Mouse (Mus musculus): ENCODE measurements around the gene Ncoa3. TPM values are rescaled to one million over a fixed set of nuclear protein-coding genes. Genes with fewer than 3 reads are reported as not detected.

The Ncoa3 gene
- polyA plus RNA-seq, 1 experiment from 2014 or later: 14.7 TPM

- WGBS: 83% methylated on average over 5 of the region's 5 CpGs
- Histone ChIP-seq H3K9me3 (no peaks in the 10 kb centered on the region), H3K4me3 (no peak overlapping the region), H3K4me1 (peaks cover 33% of the 10 kb centered on the region), H3K27me3 (no peaks in the 10 kb centered on the region), H3K9ac (no peak overlapping the region), H3K4me2 (no peak overlapping the region), H3K36me3 (no peaks in the 10 kb centered on the region), H3K27ac (no peak overlapping the region)
- no peak for ATAC-seq (ENCODE audit: insufficient number of reproducible peaks, insufficient read depth, low FRiP score, low TSS enrichment, low read depth)
These were observed 33.5 kb downstream of the Ncoa3 start for GRCm38 (mm10) chr2:166025943-166026342.

GRCm38 (mm10) chr2:166027834-166028233 lies 35.4 kb downstream of the Ncoa3 start:
- H3K27ac ChIP-seq: no peak overlapping the region
- ATAC-seq (ENCODE audit: insufficient number of reproducible peaks, insufficient read depth, low FRiP score, low TSS enrichment, low read depth): no peak
- no peaks in the 10 kb centered on the region for H3K36me3 ChIP-seq
- H3K9me3 ChIP-seq: no peaks in the 10 kb centered on the region
- peaks cover 31% of the 10 kb centered on the region for H3K4me1 ChIP-seq
- H3K27me3 ChIP-seq: no peaks in the 10 kb centered on the region
- H3K4me3 ChIP-seq: no peak overlapping the region
- WGBS: 89% methylated on average over 3 of the region's 3 CpGs
- H3K9ac ChIP-seq: no peak overlapping the region
- H3K4me2 ChIP-seq: no peak overlapping the region

GRCm38 (mm10) chr2:166029232-166029631 lies 36.8 kb downstream of the Ncoa3 start:
- Histone ChIP-seq H3K27ac (no peak overlapping the region), H3K9me3 (no peaks in the 10 kb centered on the region), H3K27me3 (no peaks in the 10 kb centered on the region), H3K4me1 (peaks cover 31% of the 10 kb centered on the region), H3K4me2 (no peak overlapping the region), H3K36me3 (no peaks in the 10 kb centered on the region), H3K9ac (no peak overlapping the region), H3K4me3 (no peak overlapping the region)
- WGBS: 26% methylated on average over 4 of the region's 4 CpGs
- no peak for ATAC-seq (ENCODE audit: insufficient number of reproducible peaks, insufficient read depth, low FRiP score, low TSS enrichment, low read depth)

GRCm38 (mm10) chr2:166030256-166030995 lies 38.0 kb downstream of the Ncoa3 start:
- H3K4me1 ChIP-seq: peaks cover 31% of the 10 kb centered on the region
- peak overlapping the region; percentile 20; the same call in 1 of the 2 replicates for H3K4me3 ChIP-seq
- 7% methylated on average over 13 of the region's 13 CpGs for WGBS
- H3K27ac ChIP-seq: peak overlapping the region; percentile 85
- H3K36me3 ChIP-seq: no peaks in the 10 kb centered on the region
- H3K4me2 ChIP-seq: peak overlapping the region; percentile 50
- no peak for ATAC-seq (ENCODE audit: insufficient number of reproducible peaks, insufficient read depth, low FRiP score, low TSS enrichment, low read depth)
- H3K9me3 ChIP-seq: no peaks in the 10 kb centered on the region
- no peaks in the 10 kb centered on the region for H3K27me3 ChIP-seq
- H3K9ac ChIP-seq: no peak overlapping the region

- Histone ChIP-seq H3K36me3 (no peaks in the 10 kb centered on the region), H3K4me2 (peak overlapping the region; percentile 50), H3K9ac (peak overlapping the region; percentile 49; the same call in 1 of the 2 replicates), H3K4me3 (peak overlapping the region; percentile 20), H3K4me1 (peaks cover 31% of the 10 kb centered on the region), H3K27ac (peak overlapping the region; percentile 85), H3K27me3 (no peaks in the 10 kb centered on the region), H3K9me3 (no peaks in the 10 kb centered on the region)
- ATAC-seq (ENCODE audit: insufficient number of reproducible peaks, insufficient read depth, low FRiP score, low TSS enrichment, low read depth): peak; percentile 91
- WGBS: 18% methylated on average over 7 of the region's 7 CpGs
These were observed 38.9 kb downstream of the Ncoa3 start for GRCm38 (mm10) chr2:166031120-166031929.

- no peaks in the 10 kb centered on the region for H3K27me3 ChIP-seq
- no peak overlapping the region for H3K4me2 ChIP-seq
- H3K36me3 ChIP-seq: no peaks in the 10 kb centered on the region
- ATAC-seq (ENCODE audit: insufficient number of reproducible peaks, insufficient read depth, low FRiP score, low TSS enrichment, low read depth): no peak
- no peak overlapping the region for H3K9ac ChIP-seq
- no peaks in the 10 kb centered on the region for H3K9me3 ChIP-seq
- no peak overlapping the region for H3K27ac ChIP-seq
- WGBS: 79% methylated on average over 5 of the region's 5 CpGs
- H3K4me1 ChIP-seq: peaks cover 31% of the 10 kb centered on the region
- no peak overlapping the region for H3K4me3 ChIP-seq
These were observed 40.2 kb downstream of the Ncoa3 start for GRCm38 (mm10) chr2:166032628-166033027.

- Histone ChIP-seq H3K4me1 (peaks cover 29% of the 10 kb centered on the region), H3K9me3 (no peaks in the 10 kb centered on the region), H3K27me3 (no peaks in the 10 kb centered on the region), H3K27ac (no peak overlapping the region; the same call in 1 of the 2 replicates), H3K36me3 (no peaks in the 10 kb centered on the region), H3K4me2 (no peak overlapping the region), H3K9ac (no peak overlapping the region), H3K4me3 (no peak overlapping the region)
- 48% methylated on average over 3 of the region's 3 CpGs for WGBS
- ATAC-seq (ENCODE audit: insufficient number of reproducible peaks, insufficient read depth, low FRiP score, low TSS enrichment, low read depth): no peak
These were observed 42.6 kb downstream of the Ncoa3 start for GRCm38 (mm10) chr2:166034967-166035490.

- Histone ChIP-seq H3K4me1 (peaks cover 22% of the 10 kb centered on the region), H3K36me3 (no peaks in the 10 kb centered on the region), H3K4me3 (no peak overlapping the region), H3K27ac (no peak overlapping the region), H3K27me3 (no peaks in the 10 kb centered on the region), H3K4me2 (no peak overlapping the region), H3K9ac (no peak overlapping the region), H3K9me3 (no peaks in the 10 kb centered on the region)
- ATAC-seq (ENCODE audit: insufficient number of reproducible peaks, insufficient read depth, low FRiP score, low TSS enrichment, low read depth): no peak
- WGBS: 52% methylated on average over 3 of the region's 3 CpGs
These were observed 43.3 kb downstream of the Ncoa3 start for GRCm38 (mm10) chr2:166035725-166036124.

- 74% methylated on average over 4 of the region's 4 CpGs for WGBS
- Histone ChIP-seq H3K36me3 (no peaks in the 10 kb centered on the region), H3K4me2 (no peak overlapping the region), H3K9ac (no peak overlapping the region), H3K9me3 (no peaks in the 10 kb centered on the region), H3K4me3 (no peak overlapping the region), H3K27ac (no peak overlapping the region), H3K4me1 (peaks cover 27% of the 10 kb centered on the region), H3K27me3 (no peaks in the 10 kb centered on the region)
- no peak for ATAC-seq (ENCODE audit: insufficient number of reproducible peaks, insufficient read depth, low FRiP score, low TSS enrichment, low read depth)
These were observed 47.2 kb downstream of the Ncoa3 start for GRCm38 (mm10) chr2:166039681-166040080.

- 68% methylated on average over 1 of the region's 1 CpGs for WGBS
- no peak for ATAC-seq (ENCODE audit: insufficient number of reproducible peaks, insufficient read depth, low FRiP score, low TSS enrichment, low read depth)
- Histone ChIP-seq H3K4me3 (no peak overlapping the region), H3K27ac (no peak overlapping the region), H3K27me3 (no peaks in the 10 kb centered on the region), H3K9me3 (no peaks in the 10 kb centered on the region), H3K4me2 (no peak overlapping the region), H3K9ac (no peak overlapping the region), H3K4me1 (peaks cover 41% of the 10 kb centered on the region), H3K36me3 (no peaks in the 10 kb centered on the region)
These were observed 50.1 kb downstream of the Ncoa3 start for GRCm38 (mm10) chr2:166042542-166042941.

- Histone ChIP-seq H3K9me3 (no peaks in the 10 kb centered on the region), H3K4me3 (no peak overlapping the region), H3K27ac (peak overlapping the region; percentile 71), H3K4me2 (no peak overlapping the region), H3K9ac (no peak overlapping the region), H3K27me3 (no peaks in the 10 kb centered on the region), H3K4me1 (peaks cover 34% of the 10 kb centered on the region), H3K36me3 (peaks cover 13% of the 10 kb centered on the region)
- WGBS: 60% methylated on average over 2 of the region's 2 CpGs
- ATAC-seq (ENCODE audit: insufficient number of reproducible peaks, insufficient read depth, low FRiP score, low TSS enrichment, low read depth): no peak
These were observed 52.6 kb downstream of the Ncoa3 start for GRCm38 (mm10) chr2:166045006-166045405.

Data from embryonic facial prominence, embryonic 13.5 days (tissue).